Mouse (Mus musculus) CH12.LX (cell line): ENCODE results near the gene Cplx2. TPM values are rescaled to one million over a fixed set of nuclear protein-coding genes. Genes with fewer than 3 reads are reported as not detected.

ENCODE experiments used
- DNase-seq: peaks from one replicate; pipeline ENCODE4 v3.0.0-alpha.2; 2013; ENCODE audit errors: extremely low read depth
- H3K27ac ChIP-seq: 2 replicates; pipeline ENCODE4 v1.5.1; 2012; ENCODE audit warnings: low read depth, mild to moderate bottlenecking, control low read depth, moderate library complexity; ENCODE audit not compliant: insufficient read depth
- H3K27me3 ChIP-seq: replicated peaks from 2 replicates; pipeline ENCODE3; 2012; ENCODE audit warnings: inconsistent platforms
- H3K36me3 ChIP-seq, 2 experiments: replicated peaks in 1 of 2; 2 replicates each; pipeline versions ENCODE3 to v1.6.1; 2012; ENCODE audit warnings: inconsistent platforms in 1 of 2, low read length in 1 of 2, mild to moderate bottlenecking in 1 of 2, mixed read lengths in 1 of 2, moderate library complexity in 1 of 2; ENCODE audit not compliant: control insufficient read depth in 1 of 2, insufficient read depth in 1 of 2
- H3K4me1 ChIP-seq, 2 experiments: 2 replicates each; pipeline ENCODE4 v1.6.1; 2012; ENCODE audit warnings: inconsistent platforms in 1 of 2, moderate library complexity in 1 of 2; ENCODE audit not compliant: insufficient read depth in 2 of 2, control insufficient read depth in 1 of 2
- H3K4me2 ChIP-seq: 2 replicates; pipeline ENCODE4 v1.6.1; 2012; ENCODE audit warnings: low read depth, mild to moderate bottlenecking, control low read depth; ENCODE audit not compliant: poor library complexity, insufficient read depth, severe bottlenecking
- H3K4me3 ChIP-seq, 3 experiments: fragments of 150-350 bp in 1 of 3; sonication (generic) in 1 of 3; replicated peaks in 1 of 3; 2 replicates each; pipeline versions ENCODE3 to v1.5.1; 2011 to 2012; ENCODE audit warnings: low read depth in 2 of 3, low read length in 2 of 3, mild to moderate bottlenecking in 2 of 3, moderate library complexity in 2 of 3, control low read depth in 1 of 3, improper control_type of control experiment in 1 of 3, inconsistent platforms in 1 of 3, mixed read lengths in 1 of 3; ENCODE audit not compliant: poor library complexity in 1 of 3
- H3K79me2 ChIP-seq: replicated peaks from 2 replicates; pipeline ENCODE4 v1.6.1; 2012; ENCODE audit warnings: mild to moderate bottlenecking, moderate library complexity; ENCODE audit not compliant: control insufficient read depth, poor library complexity, insufficient read depth, severe bottlenecking; ENCODE audit errors: extremely low read depth
- H3K9ac ChIP-seq: 2 replicates; pipeline ENCODE4 v1.6.1; 2012; ENCODE audit warnings: low read depth, mild to moderate bottlenecking, control low read depth, moderate library complexity; ENCODE audit not compliant: insufficient read depth
- H3K9me3 ChIP-seq: replicated peaks from 2 replicates; pipeline ENCODE3; 2012; ENCODE audit warnings: low read length, inconsistent platforms, mixed read lengths
- CTCF ChIP-seq, 2 experiments: IDR thresholded peaks in 1 of 2; conservative IDR thresholded peaks in 1 of 2; 2 replicates each; pipeline ENCODE4 v1.5.1; 2011 to 2012; ENCODE audit warnings: low read depth in 2 of 2, low read length in 2 of 2, improper control_type of control experiment in 1 of 2, inconsistent platforms in 1 of 2, mild to moderate bottlenecking in 1 of 2, moderate library complexity in 1 of 2
- ELF1 ChIP-seq: IDR thresholded peaks from 2 replicates; pipeline ENCODE4 v1.6.1; 2014; ENCODE audit warnings: low read depth, mild to moderate bottlenecking, inconsistent platforms, low read length, improper control_type of control experiment
- KAT2A ChIP-seq: IDR thresholded peaks from 2 replicates; pipeline ENCODE4 v1.6.1; 2012; ENCODE audit warnings: low read length, improper control_type of control experiment, inconsistent platforms; ENCODE audit not compliant: insufficient replicate concordance
- MAFK ChIP-seq: IDR thresholded peaks from 2 replicates; pipeline ENCODE4 v1.6.1; 2011; ENCODE audit warnings: low read length, improper control_type of control experiment; ENCODE audit not compliant: insufficient replicate concordance
- SMC3 ChIP-seq: IDR thresholded peaks from 2 replicates; pipeline ENCODE4 v1.6.1; 2011; ENCODE audit warnings: low read depth, low read length, improper control_type of control experiment
- USF1 ChIP-seq: IDR thresholded peaks from 2 replicates; pipeline ENCODE4 v1.6.1; 2014; ENCODE audit warnings: low read depth, mild to moderate bottlenecking, inconsistent platforms, low read length, improper control_type of control experiment
- ZMIZ1 ChIP-seq: IDR thresholded peaks from 2 replicates; pipeline ENCODE4 v1.6.1; 2012; ENCODE audit warnings: low read depth, mild to moderate bottlenecking, inconsistent platforms, low read length, improper control_type of control experiment
- dilution Hi-C: fragments of 300-500 bp; cut with MboI; formaldehyde crosslinking; loops from 2 replicates; pipeline ENCODE4 v1.14.3; 2020; ENCODE audit warnings: low sequenced_read_pairs; ENCODE audit not compliant: extremely low pct_unique_long_range_greater_than_20kb, extremely low pct_ligation_motif_present
- in situ Hi-C: fragments of 300-500 bp; cut with MboI; formaldehyde crosslinking; loops from 3 replicates; pipeline ENCODE4 v1.14.3; 2019; ENCODE audit warnings: low sequenced_read_pairs, low pct_ligation_motif_present, low pct_unique_long_range_greater_than_20kb, mixed read lengths
- polyA plus RNA-seq: library from polyadenylated mRNA; unstranded; fragments of >175 nt; gene quantifications from 2 replicates; pipeline ENCODE4 v1.2.1, GENCODE M21; 2012; ENCODE audit warnings: low read depth; ENCODE audit not compliant: insufficient read length
- total RNA-seq, 2 experiments: library from RNA; depleted of rRNA; stranded (reverse); fragments of 300-350 nt in 1 of 2; fragments of >200 nt in 1 of 2; gene quantifications; 2 replicates each; pipeline ENCODE4 v1.2.3; 2012 to 2014

The Cplx2 gene
- total and polyA plus RNA-seq, 3 experiments: 0.05 to 0.21 (median 0.19) TPM

DNA sequence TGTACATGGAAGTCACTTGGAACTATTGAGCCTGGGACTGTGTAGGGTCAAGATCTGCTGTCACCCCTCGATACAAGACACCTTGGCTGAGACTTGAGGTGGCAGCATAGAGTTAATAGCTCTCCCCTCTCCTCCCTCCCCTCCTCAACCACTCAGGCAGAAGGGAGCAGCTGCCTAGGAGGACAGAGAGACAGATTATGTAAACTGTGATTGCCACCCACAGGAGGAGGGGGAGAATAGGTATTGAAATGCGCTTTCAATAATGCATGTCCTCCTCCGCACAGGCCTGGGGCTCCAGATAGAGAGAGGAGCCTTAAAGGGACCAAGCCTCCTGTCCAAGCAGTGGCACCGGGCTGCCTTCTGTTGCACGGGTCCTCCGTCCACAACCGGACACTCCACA lies 45.3 kb upstream of the Cplx2 start:
- H3K36me3 ChIP-seq: no peaks in the 10 kb centered on the region
- no peaks in the 10 kb centered on the region for H3K9me3 ChIP-seq
- H3K27me3 ChIP-seq: peaks cover 63% of the 10 kb centered on the region
- H3K4me1 ChIP-seq: peaks cover 3 to 31% of the 10 kb centered on the region in 2 experiments; a peak in 3 of 4 replicates
- no peaks in the 10 kb centered on the region for H3K79me2 ChIP-seq
- no peak overlapping the region for H3K9ac ChIP-seq
- H3K4me3 ChIP-seq: no peak overlapping the region
- H3K27ac ChIP-seq: no peak overlapping the region
- no peak overlapping the region for H3K4me2 ChIP-seq
- dilution Hi-C loops: no loop called here
- in situ Hi-C loops: no loop called here
- DNase-seq: no peak
- TF ChIP-seq USF1 (no peak), ZMIZ1 (no peak), SMC3 (no peak), CTCF (conservative IDR thresholded peaks at IDR 0.05 in 1 of 2, IDR thresholded peaks at IDR 0.05 in 1 of 2; ENCODE audit: low read depth in 2 of 2, low read length in 2 of 2) (no peak)

GRCm38 (mm10) chr13:54326686-54327447 lies 44.3 kb upstream of the Cplx2 start:
- no peak overlapping the region for H3K4me2 ChIP-seq
- no peak overlapping the region for H3K27ac ChIP-seq
- H3K4me1 ChIP-seq: peaks cover 2 to 22% of the 10 kb centered on the region in 2 experiments; a peak in 3 of 4 replicates
- H3K36me3 ChIP-seq: no peaks in the 10 kb centered on the region
- H3K9ac ChIP-seq: no peak overlapping the region
- H3K79me2 ChIP-seq: no peaks in the 10 kb centered on the region
- no peak for DNase-seq
- peak in 1 of 2 experiments; percentile 59; a peak in 2 of 4 replicates for TF ChIP-seq CTCF (conservative IDR thresholded peaks at IDR 0.05 in 1 of 2, IDR thresholded peaks at IDR 0.05 in 1 of 2; ENCODE audit: low read depth in 2 of 2, low read length in 2 of 2)
- TF ChIP-seq SMC3: peak; percentile 28
- no peak for TF ChIP-seq MAFK
- dilution Hi-C loops: no loop called here
- peaks cover 63% of the 10 kb centered on the region for H3K27me3 ChIP-seq
- in situ Hi-C loops: no loop called here
- no peaks in the 10 kb centered on the region for H3K9me3 ChIP-seq
- H3K4me3 ChIP-seq: no peak overlapping the region

DNA sequence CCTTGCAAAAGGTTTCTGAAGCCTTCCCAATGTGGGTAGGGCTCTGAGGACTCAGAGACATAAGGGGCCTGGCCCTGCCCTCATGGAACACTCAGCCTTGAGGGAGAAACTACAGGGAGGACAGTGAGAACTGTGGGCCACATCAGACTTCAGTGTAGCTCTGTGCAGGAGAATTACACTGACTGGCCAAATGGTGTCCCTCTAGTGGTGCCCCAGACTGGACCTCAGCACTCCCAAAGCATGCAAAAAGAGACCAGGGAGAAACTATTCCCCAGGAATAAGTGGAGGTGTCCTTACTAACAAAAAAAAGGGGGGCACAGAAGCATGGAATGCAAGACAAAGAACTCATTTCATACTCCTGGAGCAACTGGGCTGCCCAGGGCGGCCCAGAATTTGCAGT lies 43.1 kb upstream of the Cplx2 start:
- no peak overlapping the region for H3K4me3 ChIP-seq
- H3K36me3 ChIP-seq: no peaks in the 10 kb centered on the region
- H3K27ac ChIP-seq: no peak overlapping the region
- TF ChIP-seq KAT2A: no peak
- no peak for TF ChIP-seq ELF1
- peaks cover 73% of the 10 kb centered on the region for H3K27me3 ChIP-seq
- dilution Hi-C loops (no loop called here), in situ Hi-C loops (no loop called here)
- no peak for DNase-seq
- no peaks in the 10 kb centered on the region for H3K9me3 ChIP-seq
- H3K9ac ChIP-seq: no peak overlapping the region
- no peak overlapping the region for H3K4me2 ChIP-seq
- peaks cover 0 to 10% of the 10 kb centered on the region in 2 experiments; a peak in 2 of 4 replicates for H3K4me1 ChIP-seq
- H3K79me2 ChIP-seq: no peaks in the 10 kb centered on the region
